Mouse (Mus musculus): ENCODE results near the gene Tmem204. TPM values are rescaled to one million over a fixed set of nuclear protein-coding genes. Genes with fewer than 3 reads are reported as not detected.

The Tmem204 gene
- polyA plus RNA-seq, 1 experiment from 2014 or later: 14.1 TPM

DNA sequence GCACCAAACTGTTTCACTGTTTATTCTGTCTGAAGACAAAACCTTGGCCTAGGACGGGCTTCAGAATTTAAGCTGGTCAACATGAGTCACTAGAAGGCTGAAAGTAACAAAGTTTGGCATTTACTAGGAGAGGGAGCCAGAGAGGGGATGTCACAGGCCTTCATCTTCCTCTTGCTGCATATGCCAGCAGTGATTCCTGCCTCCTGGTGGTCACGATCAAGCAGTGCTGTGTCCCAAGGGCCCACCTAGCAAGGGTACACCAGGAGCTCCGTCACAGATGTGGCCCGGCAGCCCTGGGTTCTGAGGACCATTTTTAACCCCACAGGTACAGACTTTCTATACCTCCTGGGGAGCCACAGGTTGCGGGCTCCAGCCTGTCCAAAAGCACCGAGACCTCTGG lies 26.4 kb downstream of the Tmem204 start:
- Histone ChIP-seq H3K4me1 (ENCODE audit: control insufficient read depth, insufficient read depth, low read depth, low read length) (no peaks in the 10 kb centered on the region), H3K9me3 (ENCODE audit: control insufficient read depth, low read length) (no peaks in the 10 kb centered on the region), H3K9ac (ENCODE audit: low read depth, low read length) (no peak overlapping the region), H3K27ac (ENCODE audit: low read depth, low read length) (no peak overlapping the region), H3K4me2 (ENCODE audit: low read length) (no peak overlapping the region), H3K4me3 (ENCODE audit: low read length) (no peak overlapping the region), H3K27me3 (replicated peaks; ENCODE audit: control insufficient read depth, insufficient read depth, low read length) (no peaks in the 10 kb centered on the region), H3K36me3 (ENCODE audit: control insufficient read depth, insufficient read depth, low read length) (peaks cover 24% of the 10 kb centered on the region)
- ATAC-seq: no peak
- WGBS: 95% methylated on average over 6 of the region's 6 CpGs

DNA sequence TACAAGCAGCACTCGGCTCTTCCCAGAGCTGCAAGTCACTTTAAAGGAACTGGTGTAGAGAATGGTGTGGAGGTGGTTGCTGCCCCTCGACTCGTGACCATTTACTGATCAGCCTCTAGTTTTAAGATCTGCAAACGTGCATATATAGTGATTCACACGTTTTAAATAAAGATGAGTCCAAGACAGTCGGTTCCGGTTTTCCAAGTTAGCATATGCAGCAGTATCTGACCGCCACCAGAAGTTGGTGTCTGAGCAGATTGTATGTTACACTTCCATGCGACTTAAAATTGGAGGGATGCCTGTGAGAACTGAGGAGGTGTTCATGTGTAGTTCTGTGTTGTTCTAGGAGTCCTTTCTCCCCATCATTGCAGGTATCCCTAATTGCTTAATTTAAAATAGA lies 30.1 kb downstream of the Tmem204 start:
- H3K9me3 ChIP-seq (ENCODE audit: control insufficient read depth, low read length): no peaks in the 10 kb centered on the region
- no peak overlapping the region for H3K4me3 ChIP-seq (ENCODE audit: low read length)
- peaks cover 20% of the 10 kb centered on the region for H3K36me3 ChIP-seq (ENCODE audit: control insufficient read depth, insufficient read depth, low read length)
- H3K4me2 ChIP-seq (ENCODE audit: low read length): no peak overlapping the region
- no peak overlapping the region for H3K9ac ChIP-seq (ENCODE audit: low read depth, low read length)
- no peak for ATAC-seq
- H3K27ac ChIP-seq (ENCODE audit: low read depth, low read length): no peak overlapping the region
- WGBS: 86% methylated on average over 9 of the region's 9 CpGs
- H3K27me3 ChIP-seq (replicated peaks; ENCODE audit: control insufficient read depth, insufficient read depth, low read length): no peaks in the 10 kb centered on the region
- no peaks in the 10 kb centered on the region for H3K4me1 ChIP-seq (ENCODE audit: control insufficient read depth, insufficient read depth, low read depth, low read length)

DNA sequence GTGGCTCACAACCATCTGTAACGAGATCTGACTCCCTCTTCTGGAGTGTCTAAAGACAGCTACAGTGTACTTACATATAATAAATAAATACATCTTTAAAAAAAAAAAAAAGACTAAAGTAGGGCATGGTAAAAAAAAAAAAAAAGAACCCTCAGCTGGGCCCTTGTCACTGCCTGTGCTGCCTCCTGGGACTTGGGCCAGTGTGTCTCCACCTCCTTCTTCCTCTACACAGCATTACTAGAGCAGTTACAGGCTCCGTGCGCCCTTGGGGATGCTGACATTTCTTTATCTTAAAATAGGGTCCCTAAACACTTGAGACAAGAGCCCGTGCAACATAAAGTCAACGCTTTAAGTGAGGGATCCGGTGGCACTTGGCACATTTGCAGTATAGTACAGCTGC lies 36.2 kb downstream of the Tmem204 start:
- Histone ChIP-seq H3K9me3 (ENCODE audit: control insufficient read depth, low read length) (no peaks in the 10 kb centered on the region), H3K4me1 (ENCODE audit: control insufficient read depth, insufficient read depth, low read depth, low read length) (no peaks in the 10 kb centered on the region), H3K36me3 (ENCODE audit: control insufficient read depth, insufficient read depth, low read length) (peaks cover 6% of the 10 kb centered on the region; the same call in 1 of the 2 replicates), H3K4me2 (ENCODE audit: low read length) (no peak overlapping the region), H3K27ac (ENCODE audit: low read depth, low read length) (no peak overlapping the region), H3K9ac (ENCODE audit: low read depth, low read length) (no peak overlapping the region), H3K4me3 (ENCODE audit: low read length) (no peak overlapping the region), H3K27me3 (replicated peaks; ENCODE audit: control insufficient read depth, insufficient read depth, low read length) (no peaks in the 10 kb centered on the region)
- ATAC-seq: no peak
- WGBS: 95% methylated on average over 5 of the region's 6 CpGs

DNA sequence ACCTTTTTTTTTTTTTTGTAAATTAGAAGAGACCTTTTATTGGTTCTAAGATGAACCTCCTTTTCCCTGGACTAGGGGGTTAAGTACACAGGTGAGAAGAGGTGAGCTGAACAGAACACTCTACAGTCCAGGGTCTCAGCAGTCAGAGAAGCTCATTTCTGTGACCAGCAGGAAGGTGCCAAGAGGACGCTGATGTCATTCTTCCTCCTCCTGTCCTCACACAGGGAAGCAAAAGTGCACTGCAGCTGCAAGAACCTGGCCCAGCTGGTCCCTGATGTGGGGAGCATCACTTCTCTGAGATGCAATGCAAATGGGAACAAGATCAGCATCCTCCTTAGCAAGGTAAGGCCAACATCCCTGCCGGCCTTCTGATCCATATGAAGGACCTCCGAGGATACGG lies 38.1 kb downstream of the Tmem204 start:
- Histone ChIP-seq H3K27me3 (replicated peaks; ENCODE audit: control insufficient read depth, insufficient read depth, low read length) (no peaks in the 10 kb centered on the region), H3K36me3 (ENCODE audit: control insufficient read depth, insufficient read depth, low read length) (peaks cover 2% of the 10 kb centered on the region; the same call in 1 of the 2 replicates), H3K9me3 (ENCODE audit: control insufficient read depth, low read length) (no peaks in the 10 kb centered on the region), H3K9ac (ENCODE audit: low read depth, low read length) (no peak overlapping the region), H3K4me3 (ENCODE audit: low read length) (no peak overlapping the region), H3K27ac (ENCODE audit: low read depth, low read length) (no peak overlapping the region), H3K4me2 (ENCODE audit: low read length) (no peak overlapping the region), H3K4me1 (ENCODE audit: control insufficient read depth, insufficient read depth, low read depth, low read length) (no peaks in the 10 kb centered on the region)
- no peak for ATAC-seq
- WGBS: 92% methylated on average over 4 of the region's 4 CpGs

DNA sequence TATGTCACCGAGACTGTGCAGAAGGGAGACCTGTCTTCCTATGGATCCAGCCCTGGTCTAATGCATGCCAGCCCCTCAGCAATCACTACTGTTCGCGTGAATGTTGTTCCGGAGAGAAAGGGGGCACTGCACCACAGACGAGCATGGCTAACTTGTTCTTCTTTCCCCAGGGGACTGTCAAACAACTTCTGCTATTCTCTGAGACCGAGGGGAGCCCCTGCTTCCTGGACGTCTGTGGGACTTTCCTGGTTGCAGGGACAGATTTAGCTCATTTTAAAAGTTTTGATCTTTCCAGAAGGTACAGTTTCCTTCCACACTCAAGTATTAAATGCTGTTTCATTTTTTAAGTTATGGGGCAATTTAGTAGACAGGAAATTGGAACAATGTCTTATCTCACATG lies 38.5 kb downstream of the Tmem204 start:
- Histone ChIP-seq H3K9me3 (ENCODE audit: control insufficient read depth, low read length) (no peaks in the 10 kb centered on the region), H3K4me1 (ENCODE audit: control insufficient read depth, insufficient read depth, low read depth, low read length) (no peaks in the 10 kb centered on the region), H3K4me2 (ENCODE audit: low read length) (no peak overlapping the region), H3K36me3 (ENCODE audit: control insufficient read depth, insufficient read depth, low read length) (peaks cover 2% of the 10 kb centered on the region; the same call in 1 of the 2 replicates), H3K4me3 (ENCODE audit: low read length) (no peak overlapping the region), H3K9ac (ENCODE audit: low read depth, low read length) (no peak overlapping the region), H3K27ac (ENCODE audit: low read depth, low read length) (no peak overlapping the region), H3K27me3 (replicated peaks; ENCODE audit: control insufficient read depth, insufficient read depth, low read length) (no peaks in the 10 kb centered on the region)
- 74% methylated on average over 7 of the region's 7 CpGs for WGBS
- no peak for ATAC-seq

DNA sequence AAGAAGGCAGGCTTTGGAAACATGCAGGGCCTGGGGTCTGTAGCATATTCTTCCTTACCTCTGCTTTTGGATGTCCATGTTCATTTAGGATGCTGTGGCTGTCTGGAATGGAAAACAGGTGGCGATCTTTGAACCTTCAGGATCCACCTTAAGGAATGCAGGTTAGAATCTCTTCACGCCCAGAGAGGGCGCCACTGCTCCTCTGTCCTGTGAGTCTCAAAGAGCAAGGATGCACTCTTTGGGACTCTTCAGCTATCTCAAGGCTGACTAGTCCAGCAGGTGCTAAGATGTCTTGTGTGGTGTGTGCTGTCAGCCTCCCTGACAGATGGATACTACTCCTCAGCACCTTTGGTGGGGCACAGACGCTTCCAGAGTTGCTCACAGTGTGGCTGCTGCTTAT lies 47.2 kb downstream of the Tmem204 start:
- Histone ChIP-seq H3K27ac (ENCODE audit: low read depth, low read length) (no peak overlapping the region), H3K4me1 (ENCODE audit: control insufficient read depth, insufficient read depth, low read depth, low read length) (no peaks in the 10 kb centered on the region), H3K4me3 (ENCODE audit: low read length) (no peak overlapping the region), H3K9ac (ENCODE audit: low read depth, low read length) (no peak overlapping the region), H3K4me2 (ENCODE audit: low read length) (no peak overlapping the region), H3K27me3 (replicated peaks; ENCODE audit: control insufficient read depth, insufficient read depth, low read length) (no peaks in the 10 kb centered on the region), H3K9me3 (ENCODE audit: control insufficient read depth, low read length) (no peaks in the 10 kb centered on the region), H3K36me3 (ENCODE audit: control insufficient read depth, insufficient read depth, low read length) (peaks cover 27% of the 10 kb centered on the region)
- ATAC-seq: no peak
- WGBS: 73% methylated on average over 4 of the region's 4 CpGs

DNA sequence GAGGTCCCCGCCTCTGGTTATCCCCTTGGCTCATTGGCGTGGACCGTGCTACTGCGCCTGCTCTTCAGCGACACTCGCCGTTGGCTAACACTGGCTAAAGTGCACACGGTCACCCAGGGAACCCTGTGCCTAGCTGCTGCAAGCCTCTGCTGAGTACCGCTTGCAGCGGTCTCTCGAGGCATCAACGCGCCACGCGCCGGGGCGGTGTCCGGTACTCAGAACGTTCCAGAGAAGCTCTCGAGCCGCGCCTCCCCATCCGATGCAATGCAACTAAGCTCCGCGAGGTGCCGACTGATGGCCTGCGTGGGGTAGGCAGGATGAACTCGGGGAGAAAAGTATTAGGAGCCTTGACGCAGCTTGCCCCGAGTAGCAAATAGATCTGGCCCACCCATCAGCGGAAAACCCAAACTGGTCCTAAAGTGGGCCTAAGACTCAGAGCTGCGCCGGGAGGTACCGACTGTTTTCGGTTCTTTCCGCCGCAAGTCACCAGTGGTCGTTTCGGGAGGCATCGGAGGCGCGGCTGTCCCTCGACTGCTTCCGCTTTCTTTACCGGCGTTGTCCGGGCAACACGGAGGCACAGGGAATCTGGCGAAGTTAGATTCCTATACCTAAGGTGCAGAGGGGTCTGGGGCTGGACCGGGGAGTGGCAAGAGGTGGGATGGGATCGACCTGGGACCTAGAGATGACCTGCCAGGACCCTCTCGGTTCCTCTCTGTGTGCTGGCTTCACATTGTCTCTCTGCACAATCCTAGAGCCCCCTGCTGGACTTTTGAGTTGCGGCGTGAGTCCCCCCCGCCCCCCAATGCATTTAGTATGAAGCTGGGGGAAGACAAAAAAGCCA lies 66.9 kb downstream of the Tmem204 start:
- WGBS: under 1% methylated on average over 55 of the region's 55 CpGs
- H3K4me3 ChIP-seq (ENCODE audit: low read length): peak overlapping the region; percentile 100
- no peaks in the 10 kb centered on the region for H3K9me3 ChIP-seq (ENCODE audit: control insufficient read depth, low read length)
- peaks cover 2% of the 10 kb centered on the region; the same call in 1 of the 2 replicates for H3K36me3 ChIP-seq (ENCODE audit: control insufficient read depth, insufficient read depth, low read length)
- no peaks in the 10 kb centered on the region for H3K27me3 ChIP-seq (replicated peaks; ENCODE audit: control insufficient read depth, insufficient read depth, low read length)
- H3K4me1 ChIP-seq (ENCODE audit: control insufficient read depth, insufficient read depth, low read depth, low read length): peaks cover 25% of the 10 kb centered on the region
- peak overlapping the region; percentile 75 for H3K9ac ChIP-seq (ENCODE audit: low read depth, low read length)
- H3K27ac ChIP-seq (ENCODE audit: low read depth, low read length): peak overlapping the region; percentile 77
- peak overlapping the region; percentile 96 for H3K4me2 ChIP-seq (ENCODE audit: low read length)
- ATAC-seq: peak; percentile 91

DNA sequence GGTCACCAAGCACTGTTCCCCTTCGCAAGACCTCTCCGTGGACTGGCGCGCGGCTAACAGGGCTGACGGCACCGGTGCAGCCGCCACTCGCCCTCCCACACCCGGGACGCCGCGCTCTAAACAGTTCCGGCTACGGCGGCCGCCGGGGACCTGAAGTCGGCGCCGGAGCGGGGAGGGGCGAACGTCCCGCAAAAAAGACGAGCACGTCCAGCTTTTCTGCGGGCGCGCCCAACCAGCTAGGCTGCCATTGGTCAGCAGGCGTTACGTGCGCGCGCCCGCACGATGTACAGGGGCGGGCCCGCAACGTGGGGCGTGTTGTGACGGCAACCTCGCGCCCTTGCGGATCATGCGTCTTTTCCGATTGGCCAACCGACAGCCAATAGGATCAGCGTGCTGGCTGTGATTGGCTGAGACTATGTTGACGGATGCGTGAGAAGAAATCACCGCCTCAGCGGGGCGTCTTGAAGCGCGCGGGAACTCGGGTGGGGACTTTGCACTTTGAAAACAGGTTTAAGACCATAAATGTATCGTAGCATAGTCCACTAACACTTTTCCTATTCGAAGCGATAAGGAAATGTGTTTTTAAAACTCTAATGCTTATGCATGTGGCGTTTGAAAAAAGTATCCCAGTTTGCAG lies 67.6 kb downstream of the Tmem204 start, which contains the start of the genes Cramp1l and Ift140:
Gene Cramp1l (minus strand): TSS at position 134 of the 637 bp plus-strand sequence.
Gene Ift140 (plus strand): TSS at position 431 of the 637 bp plus-strand sequence.
- Histone ChIP-seq H3K4me2 (ENCODE audit: low read length) (peak within 1 kb of the TSS; percentile 99), H3K27ac (ENCODE audit: low read depth, low read length) (peak within 1 kb of the TSS; percentile 83), H3K4me3 (ENCODE audit: low read length) (peak within 1 kb of the TSS; percentile 100), H3K4me1 (ENCODE audit: control insufficient read depth, insufficient read depth, low read depth, low read length) (peaks cover 25% of the 10 kb centered on the region), H3K9me3 (ENCODE audit: control insufficient read depth, low read length) (no peaks in the 10 kb centered on the region), H3K27me3 (replicated peaks; ENCODE audit: control insufficient read depth, insufficient read depth, low read length) (no peaks in the 10 kb centered on the region), H3K36me3 (ENCODE audit: control insufficient read depth, insufficient read depth, low read length) (peaks cover 2% of the 10 kb centered on the region; the same call in 1 of the 2 replicates), H3K9ac (ENCODE audit: low read depth, low read length) (peak within 1 kb of the TSS; percentile 88)
- peak; percentile 99 for ATAC-seq
- WGBS: under 1% methylated on average over 62 of the region's 62 CpGs

All from hindbrain, embryonic 16.5 days (tissue).